Mouse (Mus musculus): ENCODE measurements at regions not wholly inside any gene's neighbourhood (a gene's known extent, or its start where the extent isn't known, plus 50 kb on each side); places are given as distances from the start of the nearest gene placed in this dataset.

DNA sequence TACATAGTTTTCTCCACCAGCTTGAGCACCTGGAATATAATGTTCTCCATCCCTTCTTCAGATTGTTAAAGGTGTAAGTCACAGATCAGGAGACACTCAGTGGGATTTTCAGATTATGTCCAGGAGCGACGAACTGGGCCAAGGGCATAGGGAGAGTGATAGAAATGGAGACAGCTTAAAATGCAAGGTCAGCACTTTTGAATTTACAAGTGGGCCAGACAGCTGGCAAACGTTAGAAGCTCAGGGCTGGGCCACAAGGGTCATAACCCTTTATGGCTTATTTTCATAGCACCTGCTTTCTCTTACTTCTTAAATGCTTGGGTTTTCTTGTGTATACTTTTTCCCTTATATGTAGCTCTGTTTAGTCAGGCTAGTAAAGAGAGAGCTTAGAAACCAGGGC is 488.8 kb upstream of the Hs6st1 start:
- 87% methylated on average over 3 of the region's 3 CpGs for WGBS
- DNase-seq (ENCODE audit: low read depth in 1 of 2, low spot score in 2 of 2) = no peak
- no peaks in the 10 kb centered on the region for H3K4me1 ChIP-seq (ENCODE audit: control insufficient read depth, insufficient read depth, insufficient read length)

DNA sequence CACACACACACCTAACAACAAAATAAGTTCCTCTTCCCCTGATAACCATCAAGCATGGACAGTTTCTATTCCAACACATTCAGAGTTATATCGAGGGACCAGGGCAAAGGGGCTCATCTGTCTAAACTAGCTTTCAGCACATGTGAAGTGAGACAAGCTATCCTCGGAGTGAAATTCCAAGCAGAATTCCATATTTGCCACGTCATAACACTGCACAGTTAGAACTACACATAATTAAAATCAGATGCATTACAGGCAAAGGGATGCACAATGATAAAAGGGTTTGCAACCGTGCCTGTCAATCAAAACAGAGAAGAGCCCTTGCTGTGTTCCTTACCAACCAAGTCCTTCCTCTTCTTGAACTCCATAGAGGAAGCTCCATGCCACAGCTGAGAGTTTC is 488.2 kb upstream of the Hs6st1 start:
- H3K4me3 ChIP-seq (ENCODE audit: extremely low read depth, insufficient read depth, insufficient read length) = no peak overlapping the region
- no peaks in the 10 kb centered on the region for H3K36me3 ChIP-seq (ENCODE audit: control insufficient read depth, insufficient read depth, low read length)
- no peaks in the 10 kb centered on the region for H3K27me3 ChIP-seq (ENCODE audit: control insufficient read depth, insufficient read depth, low read length)
- DNase-seq (ENCODE audit: low read depth in 1 of 2, low spot score in 2 of 2) = no peak
- 65% methylated on average over 4 of the region's 4 CpGs for WGBS
- TF ChIP-seq POLR2A (IDR thresholded peaks at IDR 0.05; ENCODE audit: low read depth, low read length) (no peak), CTCF (IDR thresholded peaks at IDR 0.05; ENCODE audit: extremely low read depth, insufficient read depth, insufficient read length, insufficient replicate concordance) (no peak)
- H3K27ac ChIP-seq (ENCODE audit: insufficient read depth, low read length) = no peak overlapping the region
- no peaks in the 10 kb centered on the region for H3K4me1 ChIP-seq (ENCODE audit: control insufficient read depth, insufficient read depth, insufficient read length)

More for the DNA sequence above, 488.8 kb upstream of the Hs6st1 start:
- Histone ChIP-seq H3K27me3 (ENCODE audit: control insufficient read depth, insufficient read depth, low read length) (no peaks in the 10 kb centered on the region), H3K36me3 (ENCODE audit: control insufficient read depth, insufficient read depth, low read length) (no peaks in the 10 kb centered on the region), H3K4me3 (ENCODE audit: extremely low read depth, insufficient read depth, insufficient read length) (no peak overlapping the region), H3K27ac (ENCODE audit: insufficient read depth, low read length) (no peak overlapping the region)
- TF ChIP-seq CTCF (IDR thresholded peaks at IDR 0.05; ENCODE audit: extremely low read depth, insufficient read depth, insufficient read length, insufficient replicate concordance) (no peak), POLR2A (IDR thresholded peaks at IDR 0.05; ENCODE audit: low read depth, low read length) (no peak)

DNA sequence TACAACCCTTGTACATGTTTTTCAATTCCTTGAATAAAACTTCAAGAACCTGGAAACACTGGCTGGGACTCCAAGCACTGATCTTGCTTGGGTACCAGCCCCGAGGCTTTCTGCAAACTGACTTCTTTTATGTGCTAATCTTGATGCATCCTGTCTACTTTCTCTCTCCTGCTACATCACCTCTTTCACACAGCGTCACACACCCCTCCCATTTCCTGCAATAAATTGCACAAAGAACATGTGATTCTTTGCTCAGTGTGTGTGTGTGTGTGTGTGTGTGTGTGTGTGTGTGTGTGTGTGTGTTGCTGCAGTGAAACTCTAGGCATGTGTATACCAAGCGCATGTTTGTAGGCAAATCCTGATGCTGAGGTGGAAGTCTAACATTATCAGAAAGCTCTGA is 487.7 kb upstream of the Hs6st1 start:
- WGBS = 26% methylated on average over 3 of the region's 3 CpGs
- H3K36me3 ChIP-seq (ENCODE audit: control insufficient read depth, insufficient read depth, low read length) = no peaks in the 10 kb centered on the region
- no peak overlapping the region for H3K4me3 ChIP-seq (ENCODE audit: extremely low read depth, insufficient read depth, insufficient read length)
- no peak for TF ChIP-seq POLR2A (IDR thresholded peaks at IDR 0.05; ENCODE audit: low read depth, low read length)
- no peak for TF ChIP-seq CTCF (IDR thresholded peaks at IDR 0.05; ENCODE audit: extremely low read depth, insufficient read depth, insufficient read length, insufficient replicate concordance)
- no peak overlapping the region for H3K27ac ChIP-seq (ENCODE audit: insufficient read depth, low read length)
- H3K4me1 ChIP-seq (ENCODE audit: control insufficient read depth, insufficient read depth, insufficient read length) = no peaks in the 10 kb centered on the region
- DNase-seq (ENCODE audit: low read depth in 1 of 2, low spot score in 2 of 2) = peak; percentile 12 to 29
- no peaks in the 10 kb centered on the region for H3K27me3 ChIP-seq (ENCODE audit: control insufficient read depth, insufficient read depth, low read length)

GRCm38 (mm10) chr1:35587900-35588299 is 480.3 kb upstream of the Hs6st1 start:
- no peak overlapping the region for H3K4me3 ChIP-seq (ENCODE audit: extremely low read depth, insufficient read depth, insufficient read length)

GRCm38 (mm10) chr1:35588939-35589338 is 479.3 kb upstream of the Hs6st1 start:
- no peak for DNase-seq (ENCODE audit: low read depth in 1 of 2, low spot score in 2 of 2)
- Histone ChIP-seq H3K4me3 (ENCODE audit: extremely low read depth, insufficient read depth, insufficient read length) (no peak overlapping the region), H3K36me3 (ENCODE audit: control insufficient read depth, insufficient read depth, low read length) (no peaks in the 10 kb centered on the region), H3K27me3 (ENCODE audit: control insufficient read depth, insufficient read depth, low read length) (no peaks in the 10 kb centered on the region), H3K27ac (ENCODE audit: insufficient read depth, low read length) (no peak overlapping the region), H3K4me1 (ENCODE audit: control insufficient read depth, insufficient read depth, insufficient read length) (no peaks in the 10 kb centered on the region)
- TF ChIP-seq CTCF (IDR thresholded peaks at IDR 0.05; ENCODE audit: extremely low read depth, insufficient read depth, insufficient read length, insufficient replicate concordance) (no peak), POLR2A (IDR thresholded peaks at IDR 0.05; ENCODE audit: low read depth, low read length) (no peak)
- WGBS = 88% methylated on average over 3 of the region's 3 CpGs

More at GRCm38 (mm10) chr1:35587900-35588299, 480.3 kb upstream of the Hs6st1 start:
- DNase-seq (ENCODE audit: low read depth in 1 of 2, low spot score in 2 of 2) = no peak
- no peak for TF ChIP-seq CTCF (IDR thresholded peaks at IDR 0.05; ENCODE audit: extremely low read depth, insufficient read depth, insufficient read length, insufficient replicate concordance)
- TF ChIP-seq POLR2A (IDR thresholded peaks at IDR 0.05; ENCODE audit: low read depth, low read length) = no peak
- no peaks in the 10 kb centered on the region for H3K4me1 ChIP-seq (ENCODE audit: control insufficient read depth, insufficient read depth, insufficient read length)
- no peaks in the 10 kb centered on the region for H3K36me3 ChIP-seq (ENCODE audit: control insufficient read depth, insufficient read depth, low read length)
- H3K27ac ChIP-seq (ENCODE audit: insufficient read depth, low read length) = no peak overlapping the region
- no peaks in the 10 kb centered on the region for H3K27me3 ChIP-seq (ENCODE audit: control insufficient read depth, insufficient read depth, low read length)
- 72% methylated on average over 2 of the region's 2 CpGs for WGBS

DNA sequence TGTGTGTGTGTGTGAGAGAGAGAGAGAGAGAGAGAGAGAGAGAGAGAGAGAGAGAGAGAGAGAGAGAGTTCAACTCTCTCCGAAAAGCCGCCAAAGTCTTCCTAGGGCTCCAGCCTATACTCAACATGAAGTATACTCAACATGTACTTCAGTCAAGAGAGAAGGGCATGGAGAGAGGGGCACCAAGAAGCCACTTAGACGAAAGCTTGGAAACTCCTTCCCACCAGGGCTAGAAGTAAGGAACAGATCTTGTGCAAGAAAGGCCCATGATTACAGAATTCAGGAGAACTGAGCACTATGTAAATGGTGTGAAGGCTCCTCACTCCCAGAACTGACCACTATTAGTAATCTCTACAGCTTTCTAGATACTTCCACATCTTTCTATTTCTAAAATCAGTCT is 467.4 kb upstream of the Hs6st1 start:
- H3K4me1 ChIP-seq (ENCODE audit: control insufficient read depth, insufficient read depth, insufficient read length) = no peaks in the 10 kb centered on the region

GRCm38 (mm10) chr1:35615131-35615530 is 453.1 kb upstream of the Hs6st1 start:
- Histone ChIP-seq H3K36me3 (ENCODE audit: control insufficient read depth, insufficient read depth, low read length) (no peaks in the 10 kb centered on the region), H3K4me3 (ENCODE audit: extremely low read depth, insufficient read depth, insufficient read length) (no peak overlapping the region), H3K27ac (ENCODE audit: insufficient read depth, low read length) (no peak overlapping the region), H3K4me1 (ENCODE audit: control insufficient read depth, insufficient read depth, insufficient read length) (peaks cover 8% of the 10 kb centered on the region; the same call in 1 of the 2 replicates), H3K27me3 (ENCODE audit: control insufficient read depth, insufficient read depth, low read length) (no peaks in the 10 kb centered on the region)
- no peak for DNase-seq (ENCODE audit: low read depth in 1 of 2, low spot score in 2 of 2)
- 69% methylated on average over 3 of the region's 3 CpGs for WGBS
- TF ChIP-seq POLR2A (IDR thresholded peaks at IDR 0.05; ENCODE audit: low read depth, low read length) (no peak), CTCF (IDR thresholded peaks at IDR 0.05; ENCODE audit: extremely low read depth, insufficient read depth, insufficient read length, insufficient replicate concordance) (no peak)

More for the DNA sequence above, 467.4 kb upstream of the Hs6st1 start:
- TF ChIP-seq CTCF (IDR thresholded peaks at IDR 0.05; ENCODE audit: extremely low read depth, insufficient read depth, insufficient read length, insufficient replicate concordance) = no peak
- no peak for TF ChIP-seq POLR2A (IDR thresholded peaks at IDR 0.05; ENCODE audit: low read depth, low read length)
- H3K27me3 ChIP-seq (ENCODE audit: control insufficient read depth, insufficient read depth, low read length) = no peaks in the 10 kb centered on the region
- WGBS = 91% methylated on average over 3 of the region's 3 CpGs
- H3K27ac ChIP-seq (ENCODE audit: insufficient read depth, low read length) = no peak overlapping the region
- no peak for DNase-seq (ENCODE audit: low read depth in 1 of 2, low spot score in 2 of 2)
- no peak overlapping the region for H3K4me3 ChIP-seq (ENCODE audit: extremely low read depth, insufficient read depth, insufficient read length)
- H3K36me3 ChIP-seq (ENCODE audit: control insufficient read depth, insufficient read depth, low read length) = no peaks in the 10 kb centered on the region
